Mouse (Mus musculus) T-cell, adult 66 days (primary cell): Measurements from ENCODE around the gene 1700029P11Rik. TPM values are rescaled to one million over a fixed set of nuclear protein-coding genes. Genes with fewer than 3 reads are reported as not detected.

Source experiments
- total RNA-seq, 2 experiments: library from RNA; stranded (reverse); gene quantifications; 3 replicates in 1 of 2; 4 replicates in 1 of 2; pipeline ENCODE4 v1.2.4; 2023

The 1700029P11Rik gene
- total RNA-seq: not detected

GRCm38 (mm10) chr15:81980321-81980720 lies at the start of gene 1700029P11Rik:
Gene 1700029P11Rik, plus strand, starts transcription at chr15:81980540.

GRCm38 (mm10) chr15:81936679-81937078 lies 43.7 kb upstream of the 1700029P11Rik start, which contains the start of gene Csdc2:
Gene Csdc2, plus strand, starts transcription at chr15:81936759.

GRCm38 (mm10) chr15:81960171-81961077 lies 19.9 kb upstream of the 1700029P11Rik start, which contains the start of gene Pmm1:
Gene Pmm1, minus strand, starts transcription at chr15:81960930.

GRCm38 (mm10) chr15:81987646-81988045 lies 7.3 kb downstream of the 1700029P11Rik start, which contains the start of gene Xrcc6:
Gene Xrcc6, plus strand, starts transcription at chr15:81987835.

Other genes with a start within 250 kb of the 1700029P11Rik start
- gene Zc3h7b, start 235.5 kb upstream of the 1700029P11Rik start, total RNA-seq: 10 to 100 TPM; 23.9 to 25.4 TPM
- gene Rangap1, start 235.0 kb upstream of the 1700029P11Rik start, total RNA-seq: 100 to 1,000 TPM in 1 of 2 experiments, 10 to 100 TPM in 1; 86.2 to 102 TPM
- 10 to 100 TPM; 23.9 to 30.2 TPM for gene Tef, start 178.1 kb upstream of the 1700029P11Rik start, total RNA-seq
- 10 to 100 TPM; 69.8 to 93.5 TPM for gene Tob2, start 121.7 kb upstream of the 1700029P11Rik start, total RNA-seq
- gene Phf5a, start 108.6 kb upstream of the 1700029P11Rik start, total RNA-seq: 10 to 100 TPM; 49.6 to 67.5 TPM
- 100 to 1,000 TPM; 142 to 155 TPM for gene Aco2, start 108.2 kb upstream of the 1700029P11Rik start, total RNA-seq
- gene Polr3h, start 54.3 kb upstream of the 1700029P11Rik start, total RNA-seq: 10 to 100 TPM; 13.7 to 14.7 TPM
- gene Csdc2, start 43.8 kb upstream of the 1700029P11Rik start, total RNA-seq: not detected
- 10 to 100 TPM; 24.9 to 30.5 TPM for gene Pmm1, start 19.6 kb upstream of the 1700029P11Rik start, total RNA-seq
- 10 to 100 TPM; 29.9 to 30.8 TPM for gene Xrcc6, start 7.3 kb downstream of the 1700029P11Rik start, total RNA-seq
- gene Desi1, start 53.3 kb downstream of the 1700029P11Rik start, total RNA-seq: 10 to 100 TPM; 24.7 to 25.5 TPM
- gene Snu13, start 67.1 kb downstream of the 1700029P11Rik start, total RNA-seq: 100 to 1,000 TPM; 106 to 113 TPM
- not detected for gene 4930407I10Rik, start 78.6 kb downstream of the 1700029P11Rik start, total RNA-seq
- not detected for gene Mei1, start 89.5 kb downstream of the 1700029P11Rik start, total RNA-seq
- 10 to 100 TPM; 33.9 to 38.6 TPM for gene Ccdc134, start 147.4 kb downstream of the 1700029P11Rik start, total RNA-seq
- 100 to 1,000 TPM; 179 to 196 TPM for gene Srebf2, start 166.6 kb downstream of the 1700029P11Rik start, total RNA-seq
- not detected for gene Shisa8, start 232.3 kb downstream of the 1700029P11Rik start, total RNA-seq
- 1 to 10 TPM; 1.0 to 3.4 TPM for gene Tnfrsf13c, start 243.8 kb downstream of the 1700029P11Rik start, total RNA-seq